Mouse (Mus musculus): Measurements from ENCODE around the gene Tnip1.

The Tnip1 gene

DNA sequence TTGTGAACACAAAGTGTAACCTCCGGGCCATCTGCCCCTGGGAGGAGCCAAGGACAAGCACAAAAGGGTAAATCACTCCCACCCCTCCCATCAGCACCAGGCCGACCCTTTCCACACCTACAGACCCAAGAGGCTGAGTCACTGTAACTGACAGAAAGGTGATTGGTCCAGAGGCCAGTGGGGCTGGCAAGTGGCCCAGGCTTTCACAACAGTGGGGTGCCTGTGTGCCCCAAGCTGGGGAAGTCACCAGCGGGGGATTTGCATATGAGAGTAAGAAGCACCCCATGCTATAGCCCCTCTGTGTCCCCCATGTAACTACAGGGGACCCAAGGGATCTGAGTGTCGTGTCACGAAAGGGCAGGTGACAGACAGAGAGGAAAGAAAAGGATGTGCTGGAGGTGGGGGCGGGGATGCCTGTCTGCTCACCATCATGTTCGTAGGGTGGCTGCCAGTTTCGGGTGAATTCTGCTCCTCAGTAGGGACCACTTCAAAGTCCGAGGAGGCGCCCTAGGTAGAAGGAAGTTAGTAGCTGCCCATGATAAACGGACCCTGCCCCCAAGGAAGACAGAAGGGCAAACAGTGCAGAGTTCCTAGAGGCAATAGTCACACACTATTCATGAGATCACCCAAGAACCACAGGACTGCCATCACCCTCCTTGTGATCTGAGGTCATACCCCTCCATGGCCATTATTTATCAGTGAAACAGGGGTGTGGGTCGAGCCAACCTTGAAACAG lies 26.5 kb downstream of the Tnip1 start:
- in situ Hi-C loops (cut with MboI, MseI) = no loop called here

DNA sequence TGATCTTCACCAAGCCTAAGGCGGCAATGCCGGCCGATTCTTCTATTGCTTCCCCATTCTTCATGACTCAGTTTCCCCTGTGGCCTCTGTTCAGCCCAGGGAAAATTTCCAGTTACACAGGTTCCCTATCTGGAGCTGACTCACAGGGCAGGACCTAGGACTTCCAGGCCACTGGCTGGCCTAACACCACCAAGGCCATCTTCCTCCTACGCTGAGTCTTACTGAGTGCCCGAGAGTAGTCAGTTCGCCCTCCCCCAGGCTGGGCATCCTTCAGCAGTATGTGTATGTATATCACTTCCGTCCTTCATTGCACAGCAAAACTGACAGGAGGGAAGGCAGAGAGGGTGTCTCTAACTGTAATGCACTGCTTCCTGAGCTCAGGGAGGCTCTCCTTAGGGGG lies 28.5 kb downstream of the Tnip1 start:
- in situ Hi-C loops (cut with MboI, MseI) = loop anchor here (5.0 kb wide), 2 partner anchors 48 to 108 kb away; no protein-coding TSS in a partner anchor

DNA sequence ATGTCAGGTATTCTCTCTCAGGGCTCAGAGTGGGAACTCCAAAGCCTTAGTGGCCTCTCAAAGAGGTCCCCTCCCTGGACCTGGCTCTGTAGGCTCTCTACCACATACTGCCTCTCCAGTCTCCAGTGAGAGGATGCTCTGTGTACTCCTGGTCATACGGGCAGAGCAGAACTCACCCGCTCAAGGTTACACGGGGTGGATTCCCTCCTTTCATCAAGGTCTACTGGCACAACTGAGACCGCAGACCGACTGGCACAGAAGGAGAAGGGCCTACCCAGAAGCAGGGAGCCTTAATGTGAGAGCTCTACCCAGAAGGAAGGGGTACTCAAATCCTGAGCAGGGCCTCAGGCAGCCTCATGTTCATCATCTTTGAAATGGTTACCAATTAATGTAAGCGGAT lies 30.2 kb downstream of the Tnip1 start:
- in situ Hi-C loops (cut with MboI, MseI) = loop anchor here (5.0 kb wide), 2 partner anchors 50 to 110 kb away; no protein-coding TSS in a partner anchor

DNA sequence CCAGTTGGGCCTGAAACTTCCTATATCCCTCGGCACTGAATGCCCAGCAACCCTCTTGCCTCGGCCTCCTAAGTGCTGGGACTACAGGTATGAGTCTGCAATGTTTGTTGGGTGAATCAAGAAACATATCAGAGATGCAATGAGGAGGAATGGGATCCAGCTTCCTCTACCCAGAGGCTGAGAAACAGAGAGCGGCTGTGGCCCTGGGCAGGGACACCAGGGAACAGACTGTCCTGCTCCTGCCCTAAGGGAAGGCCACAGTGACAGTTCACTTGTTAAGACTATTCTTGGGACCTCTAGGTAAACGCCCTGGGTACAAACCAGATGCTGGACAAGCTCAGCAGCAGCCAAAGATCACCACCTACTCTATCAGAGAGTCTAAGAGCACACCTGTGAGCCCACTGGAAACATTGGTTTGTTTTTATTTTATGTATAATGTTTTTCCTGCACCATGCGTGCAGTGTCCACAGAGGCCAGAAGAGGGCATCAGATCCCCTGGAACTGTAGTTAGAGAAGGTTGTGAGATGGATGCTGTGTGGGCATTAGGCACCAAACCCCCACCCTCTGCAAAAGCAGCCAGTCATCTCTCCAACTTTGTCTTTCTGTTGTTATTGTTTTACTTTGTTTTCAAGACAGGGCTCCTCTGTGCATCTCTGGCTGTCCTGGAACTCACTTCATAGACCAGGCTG lies 31.2 kb downstream of the Tnip1 start:
- in situ Hi-C loops (cut with MboI, MseI) = loop anchor here (5.0 kb wide), 2 partner anchors 51 to 111 kb away; no protein-coding TSS in a partner anchor

DNA sequence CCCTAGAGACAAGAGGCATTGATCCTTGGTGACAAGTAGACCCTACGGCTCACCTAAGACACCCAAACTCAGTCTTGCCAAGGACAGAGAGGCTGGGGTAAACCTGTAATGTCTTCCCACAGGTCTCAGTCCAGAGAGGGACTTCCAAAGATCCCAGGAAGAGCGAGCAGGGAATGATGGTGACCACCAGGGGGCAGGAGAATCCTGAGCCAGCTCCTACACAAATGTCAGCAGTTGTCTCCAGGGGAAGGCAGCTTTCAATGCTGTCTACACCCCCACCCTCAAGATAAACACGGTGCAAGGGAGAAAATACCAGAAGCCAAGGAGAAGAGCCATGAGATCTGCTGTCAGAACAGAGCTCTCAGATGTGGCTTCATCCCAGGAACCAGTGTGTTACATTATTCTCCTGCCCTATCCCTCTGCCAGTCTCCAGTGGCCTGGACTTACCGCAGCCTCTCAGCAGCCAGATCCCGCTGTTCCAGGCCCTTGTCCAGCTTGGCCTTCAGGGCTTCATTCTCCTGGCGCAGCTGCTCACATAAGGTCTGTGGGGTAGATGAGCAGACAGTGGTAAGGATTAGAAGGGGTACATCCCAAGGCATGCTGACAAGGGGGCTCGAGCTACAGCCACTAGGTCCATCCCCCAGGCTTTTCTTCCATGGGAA lies 32.3 kb downstream of the Tnip1 start:
- in situ Hi-C loops (cut with MboI, MseI) = loop anchor here (5.0 kb wide), 2 partner anchors 52 to 112 kb away; no protein-coding TSS in a partner anchor

DNA sequence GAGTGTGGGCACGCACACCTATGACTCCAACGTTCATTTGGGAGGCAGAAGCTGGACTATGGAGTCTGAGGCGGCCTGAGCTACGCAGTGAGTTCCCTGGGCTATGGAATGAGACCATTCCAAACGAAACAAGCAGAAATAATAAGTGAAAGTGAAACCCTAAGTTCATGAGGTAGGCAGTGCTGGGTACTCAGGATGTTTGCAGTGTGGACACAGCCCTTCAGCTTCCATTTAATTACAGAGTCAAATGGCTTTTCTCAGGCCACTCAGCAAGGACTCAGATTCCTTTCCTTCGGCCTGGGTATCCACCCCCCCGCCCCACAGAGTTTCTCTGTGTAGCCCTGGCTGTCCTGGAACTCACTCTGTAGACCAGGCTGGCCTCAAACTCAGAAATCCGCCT lies 33.0 kb downstream of the Tnip1 start:
- in situ Hi-C loops (cut with MboI, MseI) = loop anchor here (5.0 kb wide), 2 partner anchors 53 to 113 kb away; no protein-coding TSS in a partner anchor

DNA sequence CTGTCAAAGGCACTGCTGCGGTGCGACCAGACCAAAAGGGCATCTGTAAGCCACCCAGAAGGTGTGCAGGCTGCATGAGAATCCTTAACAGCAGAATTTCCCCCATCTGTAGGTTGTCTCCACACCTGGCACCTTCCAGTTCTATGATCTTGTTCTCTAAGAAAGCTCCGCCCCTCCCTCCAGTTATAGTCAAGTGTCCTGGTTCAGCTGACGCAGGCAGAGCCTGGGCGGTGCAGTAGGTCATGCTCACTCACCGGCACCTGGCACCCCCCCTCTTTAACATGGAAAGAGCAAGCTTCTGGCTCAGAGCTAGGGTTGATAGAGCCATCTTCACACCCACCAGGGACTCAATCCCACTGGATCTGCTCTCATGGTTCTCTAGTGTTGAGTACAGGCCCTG lies 33.4 kb downstream of the Tnip1 start:
- in situ Hi-C loops (cut with MboI, MseI) = no loop called here

DNA sequence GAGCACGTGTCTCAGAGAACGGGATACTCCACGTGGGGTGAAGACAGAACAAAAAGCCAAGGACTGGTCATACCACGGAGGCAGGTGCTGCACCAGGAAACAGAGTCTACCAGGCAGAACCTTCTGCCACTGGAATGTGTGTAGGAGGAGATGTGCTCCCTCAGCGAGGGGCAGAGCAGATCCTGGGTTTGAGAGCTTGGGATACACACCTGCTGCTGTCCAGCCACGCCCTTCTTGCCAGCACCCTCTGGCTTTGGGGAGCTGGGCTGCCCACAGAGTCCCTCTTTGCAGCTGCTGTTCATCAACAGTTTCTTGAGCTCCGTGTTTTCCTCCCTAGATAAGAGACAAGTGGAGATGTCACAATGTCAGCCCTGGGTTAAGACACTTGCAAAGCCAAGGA lies 33.8 kb downstream of the Tnip1 start:
- in situ Hi-C loops (cut with MboI, MseI) = no loop called here

DNA sequence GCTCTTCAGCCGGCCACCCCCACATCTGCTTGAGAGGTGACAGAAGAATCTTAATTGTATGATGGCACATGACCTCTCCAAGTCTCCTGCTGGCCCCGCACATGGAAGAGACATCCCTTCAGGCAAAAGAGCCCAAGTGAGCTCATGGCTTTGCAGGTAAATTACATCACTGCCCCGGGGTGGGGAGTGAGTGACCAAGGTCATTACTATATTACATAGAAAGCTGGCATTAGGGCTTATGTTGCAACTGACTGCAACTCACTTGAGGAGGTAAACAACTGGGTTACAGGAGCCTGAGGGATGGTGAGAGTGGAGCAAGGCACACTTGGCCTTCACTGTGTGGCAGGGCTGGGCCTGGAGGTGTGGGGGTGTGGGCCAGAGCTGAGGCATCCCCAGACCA lies 34.5 kb downstream of the Tnip1 start:
- in situ Hi-C loops (cut with MboI, MseI) = no loop called here

DNA sequence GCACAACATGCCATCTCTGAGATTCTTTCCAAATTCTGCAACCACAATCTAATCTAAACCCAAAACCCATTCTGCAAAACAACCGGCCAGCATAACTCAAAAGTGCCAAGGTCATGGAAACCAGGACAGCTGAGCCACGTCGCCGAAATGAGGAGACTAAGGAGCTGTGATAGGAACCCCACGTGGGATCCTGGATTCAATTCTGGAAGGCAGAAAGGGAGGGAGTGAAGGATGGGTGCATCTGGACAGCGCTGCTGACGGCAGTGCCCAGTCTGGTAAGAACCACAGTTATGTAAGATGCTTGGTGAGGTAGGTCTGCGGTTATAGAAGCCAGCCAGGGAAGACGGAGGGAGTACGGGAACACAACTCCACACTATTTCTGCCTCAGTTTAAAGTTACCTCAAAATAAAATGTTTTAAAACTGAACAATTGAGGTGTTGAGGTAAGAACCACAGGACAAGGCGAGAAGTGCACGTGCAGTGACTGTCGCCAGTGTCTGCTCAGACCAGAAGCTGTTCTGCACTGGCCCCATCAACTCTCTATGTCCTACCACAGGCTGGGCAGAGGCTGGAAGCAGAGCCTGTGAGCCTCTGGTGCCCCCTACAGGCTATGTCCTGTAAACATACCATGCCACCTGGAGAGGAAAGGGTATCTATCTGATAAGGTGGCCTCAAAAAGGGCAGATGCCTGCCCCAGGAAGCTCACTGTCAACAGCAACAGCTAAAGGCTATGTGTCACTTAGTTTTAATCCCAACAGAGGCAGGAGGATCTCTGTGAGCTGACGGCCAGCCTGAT lies 35.2 kb downstream of the Tnip1 start:
- in situ Hi-C loops (cut with MboI, MseI) = no loop called here

DNA sequence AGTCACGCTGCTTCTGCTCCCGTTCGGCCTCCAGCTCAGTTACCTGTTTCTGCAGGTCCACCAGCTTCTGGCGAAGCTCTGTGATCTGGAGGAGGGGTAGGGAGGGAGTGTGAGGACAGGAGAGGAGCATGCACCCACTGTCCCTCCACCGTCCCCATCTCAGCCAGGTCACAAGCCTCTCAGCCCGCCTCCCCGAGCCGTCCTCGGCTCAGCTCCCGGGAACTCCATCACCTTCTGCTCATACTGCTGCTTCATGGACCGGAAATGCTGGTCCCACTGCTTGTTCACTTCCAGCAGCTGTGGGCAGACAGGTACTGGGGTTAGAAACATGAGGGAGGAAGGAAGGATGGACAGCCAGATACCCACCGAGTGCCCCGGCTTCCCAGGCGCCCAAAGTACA lies 38.6 kb downstream of the Tnip1 start:
- in situ Hi-C loops (cut with MboI, MseI) = no loop called here

DNA sequence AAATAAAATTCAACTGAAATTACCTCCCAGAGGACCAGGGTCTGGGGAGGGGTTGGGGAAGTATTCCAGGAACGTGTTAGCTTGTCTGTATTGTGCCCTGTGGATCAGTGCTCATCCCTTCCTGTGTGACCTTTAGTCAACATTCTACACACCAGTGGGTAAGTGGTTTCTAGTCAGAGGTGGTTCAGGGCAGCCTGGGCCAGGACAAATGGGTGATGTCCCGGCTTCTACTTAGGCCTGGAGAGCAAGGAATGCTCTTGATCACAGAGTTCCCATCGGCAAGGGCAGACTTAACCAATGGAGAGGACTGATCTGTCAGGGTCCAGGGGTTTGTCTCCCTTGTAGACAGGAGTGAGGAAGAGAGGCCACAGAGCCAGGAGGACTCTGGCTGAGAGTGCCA lies 40.2 kb downstream of the Tnip1 start:
- in situ Hi-C loops (cut with MboI, MseI) = no loop called here

DNA sequence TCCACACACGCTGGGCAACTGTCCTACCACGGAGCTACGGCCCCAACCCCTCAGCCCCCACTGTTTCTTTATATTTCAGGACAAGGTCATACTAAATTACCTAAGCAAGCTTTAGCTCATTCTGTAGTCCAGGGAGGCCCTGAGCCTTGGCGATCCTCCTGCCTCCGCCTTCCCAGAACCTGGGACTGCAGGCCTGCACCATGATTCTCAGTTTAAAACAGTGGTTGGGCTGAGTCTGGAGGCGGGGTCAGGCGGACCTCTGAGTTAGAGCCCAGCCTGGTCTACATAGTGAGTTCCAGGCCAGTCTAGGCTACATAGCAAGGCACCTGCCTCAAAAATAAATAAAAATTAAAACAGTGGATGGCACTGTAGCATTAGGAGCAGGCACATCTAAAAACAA lies 40.9 kb downstream of the Tnip1 start:
- in situ Hi-C loops (cut with MboI, MseI) = no loop called here

DNA sequence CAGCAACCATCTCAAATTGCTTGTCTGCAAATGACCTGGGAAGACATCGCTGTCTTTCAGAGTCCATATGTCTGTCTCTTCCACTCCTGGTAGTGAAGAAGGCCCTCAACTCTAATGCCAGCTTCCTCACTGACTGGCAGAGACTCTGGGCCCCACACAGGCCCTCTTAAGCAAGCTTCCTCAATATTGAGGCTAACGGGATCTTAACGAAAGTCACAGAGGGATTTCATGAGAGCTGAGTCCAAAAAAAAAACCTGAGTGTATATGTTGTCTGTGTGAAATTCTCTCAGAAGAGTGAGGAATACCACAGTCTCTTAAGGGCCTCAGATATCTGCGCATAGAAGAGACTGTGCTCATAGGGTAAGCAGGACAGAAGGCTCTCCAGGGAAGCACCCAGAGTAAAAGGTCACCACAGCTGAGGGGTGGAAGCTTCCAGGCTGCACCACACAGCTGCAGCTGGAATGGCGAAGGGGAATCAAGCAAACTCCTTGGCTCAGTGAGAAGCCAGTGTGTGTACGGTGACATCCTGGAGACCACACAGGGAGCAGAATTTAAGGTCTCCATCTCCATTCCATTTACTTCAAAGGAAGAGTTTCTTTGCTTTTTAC lies 41.6 kb downstream of the Tnip1 start:
- in situ Hi-C loops (cut with MboI, MseI) = no loop called here

DNA sequence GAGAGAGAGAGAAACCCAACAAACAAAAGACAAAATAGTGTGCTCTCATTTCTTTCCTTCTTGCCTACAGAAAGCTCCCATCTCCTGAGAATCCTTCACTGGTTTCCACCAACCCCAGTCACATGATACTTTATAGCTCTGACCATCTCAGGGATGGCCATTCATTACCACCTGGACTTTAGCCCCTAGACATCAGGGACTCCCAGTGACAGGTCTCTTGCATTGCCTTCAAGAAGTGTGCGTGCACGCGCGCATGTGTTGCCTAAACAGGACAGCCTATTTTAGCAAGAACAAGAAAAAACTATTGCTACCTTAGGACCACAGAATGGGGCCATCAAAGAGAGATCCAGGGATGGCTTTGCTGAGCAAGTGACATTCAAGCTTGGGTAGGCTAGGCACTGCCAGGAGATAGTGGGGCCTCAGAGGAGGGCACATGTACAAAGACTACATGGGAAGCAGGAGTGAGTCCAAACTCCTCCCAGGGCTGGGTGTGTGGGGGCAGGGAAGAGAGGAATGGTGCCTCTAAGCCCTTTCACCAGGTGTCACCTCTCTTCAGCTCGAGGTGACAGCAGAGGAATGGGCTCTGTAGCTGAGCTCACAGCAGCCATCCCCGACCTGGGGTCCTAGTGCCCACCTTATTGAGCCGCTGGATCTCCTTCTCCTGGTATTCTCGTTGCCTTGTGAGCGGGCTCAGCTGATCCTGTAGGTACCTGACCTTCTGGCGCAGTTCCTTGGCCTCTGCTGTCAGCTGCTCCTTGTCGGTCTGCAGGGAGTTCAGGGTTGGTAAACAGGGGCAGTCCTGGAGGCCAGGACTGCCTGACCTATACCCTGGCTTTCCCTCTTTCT lies 42.4 kb downstream of the Tnip1 start:
- in situ Hi-C loops (cut with MboI, MseI) = no loop called here

DNA sequence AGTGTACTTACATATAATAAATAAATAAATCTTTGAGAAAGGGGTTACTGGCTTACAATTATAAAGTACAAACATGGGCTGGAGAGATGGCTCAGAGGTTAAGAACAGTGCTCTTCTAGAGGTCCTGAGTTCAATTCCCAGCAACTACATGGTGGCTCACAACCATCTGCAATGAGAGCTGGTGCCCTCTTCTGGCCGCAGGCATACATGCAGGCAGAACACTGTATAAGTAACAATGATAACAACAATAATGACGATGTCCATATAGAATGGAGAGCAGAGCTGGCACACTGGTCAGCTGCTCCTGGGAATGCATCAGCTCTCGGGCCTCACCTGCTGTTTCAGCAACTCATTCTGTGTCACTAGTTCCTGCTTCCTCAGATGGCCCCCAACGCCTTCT lies 44.4 kb downstream of the Tnip1 start:
- in situ Hi-C loops (cut with MboI, MseI) = no loop called here

DNA sequence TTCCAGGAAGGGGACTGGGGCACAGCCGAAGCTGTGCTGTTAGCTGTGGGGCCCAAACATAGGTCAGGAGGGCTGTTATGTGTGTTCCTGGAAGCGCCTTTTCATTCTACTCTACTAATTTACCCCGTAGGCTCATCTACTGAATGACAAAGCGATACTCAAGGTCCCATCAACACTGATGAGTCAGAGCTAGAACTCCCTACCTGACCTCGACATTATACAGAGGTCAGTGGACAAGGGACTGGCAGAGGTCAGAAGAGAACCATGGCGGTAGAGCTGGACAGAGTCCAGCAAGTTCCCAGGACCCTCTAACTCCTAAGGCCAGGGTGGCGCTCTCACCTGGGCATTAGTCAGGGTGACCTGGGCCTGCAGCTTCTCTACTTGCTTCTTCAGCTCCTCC lies 45.3 kb downstream of the Tnip1 start:
- in situ Hi-C loops (cut with MboI, MseI) = no loop called here

DNA sequence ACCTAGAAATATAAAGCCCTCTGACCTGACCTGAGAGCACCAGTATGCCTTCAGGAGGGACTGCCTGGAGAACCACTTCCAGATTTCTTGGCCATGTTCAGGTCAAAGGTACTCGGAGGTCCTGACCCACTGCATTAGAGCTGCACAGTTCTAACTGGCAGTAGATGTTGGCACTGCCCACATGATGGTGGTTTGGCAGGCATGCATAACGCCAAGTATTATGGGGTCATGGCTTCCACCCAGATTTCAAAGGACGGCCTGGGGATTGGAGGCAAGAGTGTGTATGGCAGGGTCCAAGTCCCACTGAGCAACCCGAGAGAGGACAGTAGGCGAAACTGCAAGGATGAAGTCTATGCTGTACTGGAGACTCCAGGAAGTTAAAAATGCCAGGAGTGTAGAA lies 48.9 kb downstream of the Tnip1 start:
- in situ Hi-C loops (cut with MboI, MseI) = no loop called here

DNA sequence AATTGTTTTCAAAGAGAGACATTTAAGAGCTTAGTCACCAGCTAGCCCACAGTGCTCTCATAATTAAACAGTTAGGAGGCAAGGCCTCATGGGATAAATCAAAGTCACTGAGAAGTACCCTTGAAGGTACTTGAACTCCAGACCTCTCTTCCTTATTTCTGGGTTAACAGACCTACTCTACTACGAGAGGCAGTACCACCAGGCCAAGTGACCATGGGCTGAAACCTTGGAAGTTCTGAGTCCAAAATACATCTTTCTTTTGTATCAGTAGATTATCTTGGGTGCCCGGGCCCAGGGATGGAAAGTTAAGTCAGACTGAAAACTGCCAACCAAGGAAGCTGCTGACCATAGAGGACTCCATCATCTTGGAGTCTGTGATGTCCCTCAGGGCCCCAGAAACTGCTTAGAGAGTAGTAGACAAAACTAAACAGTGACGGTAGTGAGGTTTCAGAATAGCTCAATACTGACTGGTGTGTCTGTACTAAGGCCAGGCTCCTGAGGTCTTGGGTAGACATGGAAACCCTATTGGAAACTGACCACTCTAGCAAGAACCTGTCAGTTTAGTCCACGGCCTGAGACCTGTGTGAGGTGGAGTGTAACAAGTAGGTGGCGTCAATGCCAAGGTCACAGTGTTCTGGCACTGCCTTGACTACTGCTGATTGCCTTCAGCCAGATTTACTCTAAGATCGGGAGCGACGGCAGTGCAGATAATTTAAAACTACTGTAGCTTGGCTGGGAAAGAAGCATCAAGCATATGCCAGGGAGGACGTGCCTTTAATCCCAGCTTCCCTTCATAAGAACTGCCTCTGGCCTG lies 50.0 kb downstream of the Tnip1 start:
- in situ Hi-C loops (cut with MboI, MseI) = no loop called here
